Mouse (Mus musculus) retina, postnatal 1 day (tissue): ENCODE results near the gene Plppr4.
A peak's percentile ranks its signal among the peaks of the same experiment; 100 is the strongest.

Experiments
- DNase-seq: peaks from one replicate; pipeline ENCODE4 v3.0.0-alpha.2; 2012

The Plppr4 gene

GRCm38 (mm10) chr3:117360528-117360927 is at the start of gene Plppr4:
Plppr4 (minus strand) TSS chr3:117360876.
- no peak for DNase-seq

- no peak for DNase-seq
Observed at GRCm38 (mm10) chr3:117405821-117406220, 45.1 kb upstream of the Plppr4 start.

- DNase-seq: no peak
Observed at GRCm38 (mm10) chr3:117403740-117404139, 43.1 kb upstream of the Plppr4 start.

GRCm38 (mm10) chr3:117366041-117366440 is 5.4 kb upstream of the Plppr4 start:
- DNase-seq: no peak

- peak; percentile 82 for DNase-seq
Observed at GRCm38 (mm10) chr3:117359686-117360521, 772 bp downstream of the Plppr4 start.

GRCm38 (mm10) chr3:117358981-117359628 is 1.6 kb downstream of the Plppr4 start:
- peak; percentile 24 for DNase-seq

- no peak for DNase-seq
Observed at GRCm38 (mm10) chr3:117357367-117357766, 3.3 kb downstream of the Plppr4 start.

- DNase-seq: no peak
Observed at GRCm38 (mm10) chr3:117353940-117354339, 6.7 kb downstream of the Plppr4 start.

GRCm38 (mm10) chr3:117346351-117346750 is 14.3 kb downstream of the Plppr4 start:
- DNase-seq: peak; percentile 74

GRCm38 (mm10) chr3:117331502-117331901 is 29.2 kb downstream of the Plppr4 start:
- no peak for DNase-seq

GRCm38 (mm10) chr3:117329485-117329884 is 31.2 kb downstream of the Plppr4 start:
- no peak for DNase-seq

- DNase-seq: no peak
Observed at GRCm38 (mm10) chr3:117326551-117326950, 34.1 kb downstream of the Plppr4 start.

GRCm38 (mm10) chr3:117319671-117320070 is 41.0 kb downstream of the Plppr4 start:
- DNase-seq: no peak

- no peak for DNase-seq
Observed at GRCm38 (mm10) chr3:117313339-117313738, 47.3 kb downstream of the Plppr4 start.

GRCm38 (mm10) chr3:117312097-117312496 is 48.6 kb downstream of the Plppr4 start:
- DNase-seq: no peak

GRCm38 (mm10) chr3:117310801-117311368 is 49.8 kb downstream of the Plppr4 start:
- DNase-seq: no peak

- no peak for DNase-seq
Observed at GRCm38 (mm10) chr3:117309580-117309910, 51.1 kb downstream of the Plppr4 start.

- no peak for DNase-seq
Observed at GRCm38 (mm10) chr3:117308895-117309579, 51.6 kb downstream of the Plppr4 start.

GRCm38 (mm10) chr3:117307555-117307954 is 53.1 kb downstream of the Plppr4 start:
- no peak for DNase-seq

GRCm38 (mm10) chr3:117304037-117304436 is 56.6 kb downstream of the Plppr4 start:
- no peak for DNase-seq

- DNase-seq: peak; percentile 18
Observed at GRCm38 (mm10) chr3:117300735-117301271, 59.9 kb downstream of the Plppr4 start.

GRCm38 (mm10) chr3:117297735-117298134 is 62.9 kb downstream of the Plppr4 start:
- DNase-seq: no peak

GRCm38 (mm10) chr3:117294308-117294925 is 66.3 kb downstream of the Plppr4 start:
- no peak for DNase-seq
